Mouse (Mus musculus) midbrain, embryonic 13.5 days (tissue): ENCODE measurements around the gene Esyt1. TPM values are rescaled to one million over a fixed set of nuclear protein-coding genes. Genes with fewer than 3 reads are reported as not detected.
"Not testable (repeated sequence)": the region's sequence is repeated elsewhere in the genome, so short reads cannot be mapped to it uniquely, and the experiment has no call there.

Experiments
- ATAC-seq: fragments of 200-750 bp; cut with Nextera tagmentation; 2 replicates; pipeline ENCODE4 v1.8.0; 2017; ENCODE audit warnings: mild to moderate bottlenecking, moderate TSS enrichment, moderate library complexity
- H3K27ac ChIP-seq: fragments of 300-500 bp; sonication (generic); 2 replicates; pipeline ENCODE4 v1.5.1; 2015; ENCODE audit warnings: inconsistent platforms, mild to moderate bottlenecking, moderate library complexity
- H3K27me3 ChIP-seq: fragments of 300-500 bp; sonication (generic); 2 replicates; pipeline ENCODE4 v1.6.1; 2015; ENCODE audit warnings: mild to moderate bottlenecking, inconsistent platforms
- H3K36me3 ChIP-seq: fragments of 300-500 bp; sonication (generic); 2 replicates; pipeline ENCODE4 v1.6.1; 2015; ENCODE audit warnings: mild to moderate bottlenecking, inconsistent platforms
- H3K4me1 ChIP-seq: fragments of 300-500 bp; sonication (generic); replicated peaks from 2 replicates; pipeline ENCODE4 v1.6.1; 2015; ENCODE audit warnings: inconsistent platforms
- H3K4me2 ChIP-seq: fragments of 300-500 bp; sonication (generic); replicated peaks from 2 replicates; pipeline ENCODE4 v1.6.1; 2015; ENCODE audit warnings: moderate library complexity, mild to moderate bottlenecking, inconsistent platforms
- H3K4me3 ChIP-seq: fragments of 300-500 bp; sonication (generic); replicated peaks from 2 replicates; pipeline ENCODE4 v1.5.1; 2015; ENCODE audit warnings: mild to moderate bottlenecking, inconsistent platforms
- H3K9ac ChIP-seq: fragments of 300-500 bp; sonication (generic); replicated peaks from 2 replicates; pipeline ENCODE4 v1.6.1; 2015; ENCODE audit warnings: mild to moderate bottlenecking, inconsistent platforms
- H3K9me3 ChIP-seq: fragments of 300-500 bp; sonication (generic); 2 replicates; pipeline ENCODE4 v1.6.1; 2016; ENCODE audit warnings: mild to moderate bottlenecking, inconsistent platforms
- WGBS: fragments of 180-500 bp; shearing (Covaris S2); methylation state at CpG from one replicate; pipeline ENCODE4 v1.1.7; 2015; 5-methylcytosine and 5-hydroxymethylcytosine counted together
- polyA plus RNA-seq: library from polyadenylated mRNA; unstranded; fragments of >200 nt; fragmentation: Nextera tagmentation; extraction: Ambion mirVana; gene quantifications from 2 replicates; pipeline ENCODE4 v1.2.1, GENCODE M21; 2015

Esyt1 gene
- polyA plus RNA-seq, 1 experiment from 2014 or later, result 13.7 TPM

DNA sequence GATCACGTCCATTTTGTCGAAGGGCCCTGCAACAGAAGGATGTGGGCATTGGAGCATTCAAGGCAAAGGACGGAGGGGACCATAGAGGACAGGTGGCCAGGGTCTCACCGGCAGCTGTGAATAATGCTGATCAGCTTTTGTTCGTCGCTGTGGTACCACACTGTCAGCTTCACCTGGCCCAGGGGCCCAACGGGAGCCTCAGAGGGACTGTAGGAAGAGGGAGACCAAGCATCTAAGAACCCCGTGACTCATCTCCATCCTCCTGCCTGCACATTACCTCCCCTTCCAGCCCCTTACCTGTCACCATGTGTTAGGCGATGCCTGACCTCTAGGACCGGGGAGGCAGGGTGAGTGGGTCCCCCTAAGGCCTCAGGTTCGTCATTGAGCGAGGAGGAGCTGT lies 13.9 kb downstream of the Esyt1 start:
- Histone ChIP-seq H3K27me3 (peaks cover 13% of the 10 kb centered on the region), H3K4me2 (no peak overlapping the region), H3K9me3 (no peaks in the 10 kb centered on the region), H3K4me1 (no peaks in the 10 kb centered on the region), H3K27ac (no peak overlapping the region), H3K9ac (no peak overlapping the region), H3K36me3 (peaks cover 26% of the 10 kb centered on the region), H3K4me3 (no peak overlapping the region)
- ATAC-seq, result no peak
- 85% methylated on average over 12 of the region's 12 CpGs for WGBS

DNA sequence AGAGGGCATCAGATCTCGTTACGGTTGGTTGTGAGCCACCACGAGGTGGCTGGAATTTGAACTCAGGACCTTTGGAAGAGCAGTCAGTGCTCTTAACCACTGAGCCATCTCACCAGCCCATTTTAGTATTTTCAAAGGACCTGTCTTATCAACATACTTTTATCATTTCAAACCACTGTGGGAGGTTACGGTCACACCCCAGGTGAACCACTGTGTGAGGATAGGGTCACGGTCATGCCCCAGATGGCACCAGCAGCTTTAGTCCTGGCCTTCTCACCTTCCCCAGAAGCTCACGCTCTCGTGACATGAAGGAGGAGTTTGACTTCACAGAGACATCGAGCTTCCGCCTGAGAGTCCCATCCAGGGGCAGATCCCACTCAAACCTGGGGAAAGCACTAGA lies 14.5 kb downstream of the Esyt1 start:
- no peak for ATAC-seq
- 90% methylated on average over 9 of the region's 9 CpGs for WGBS
- H3K4me1 ChIP-seq, result no peaks in the 10 kb centered on the region

DNA sequence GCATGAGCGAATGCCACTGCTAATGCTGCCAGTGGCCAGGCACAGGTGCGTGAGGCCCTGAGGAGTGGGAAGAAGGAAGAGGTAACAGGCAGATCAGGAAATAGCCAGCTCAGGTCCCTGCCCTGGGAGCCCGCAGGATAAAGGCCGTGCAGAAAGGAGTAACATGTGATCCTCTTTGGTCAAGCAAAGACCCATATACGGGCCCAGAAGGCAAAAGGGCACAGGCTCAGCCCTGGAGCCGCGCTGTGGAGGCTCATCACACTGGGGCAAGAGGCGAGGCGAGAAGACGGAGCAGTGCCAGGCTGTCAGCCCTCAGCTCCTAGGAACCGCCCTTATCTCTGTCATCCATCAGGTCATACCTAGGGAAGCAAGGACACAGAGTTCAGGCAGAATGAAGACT lies 15.4 kb downstream of the Esyt1 start:
- WGBS, result 90% methylated on average over 11 of the region's 11 CpGs
- Histone ChIP-seq H3K27ac (no peak overlapping the region), H3K9me3 (no peaks in the 10 kb centered on the region), H3K4me3 (no peak overlapping the region), H3K9ac (no peak overlapping the region), H3K36me3 (peaks cover 26% of the 10 kb centered on the region), H3K4me1 (no peaks in the 10 kb centered on the region), H3K27me3 (no peaks in the 10 kb centered on the region; the same call in 1 of the 2 replicates), H3K4me2 (no peak overlapping the region)
- no peak for ATAC-seq

More for the DNA sequence above, 14.5 kb downstream of the Esyt1 start:
- no peak overlapping the region for H3K9ac ChIP-seq
- H3K27me3 ChIP-seq, result peaks cover 8% of the 10 kb centered on the region
- H3K9me3 ChIP-seq, result no peaks in the 10 kb centered on the region
- H3K4me3 ChIP-seq, result no peak overlapping the region
- no peak overlapping the region for H3K27ac ChIP-seq
- H3K4me2 ChIP-seq, result no peak overlapping the region
- H3K36me3 ChIP-seq, result peaks cover 26% of the 10 kb centered on the region

DNA sequence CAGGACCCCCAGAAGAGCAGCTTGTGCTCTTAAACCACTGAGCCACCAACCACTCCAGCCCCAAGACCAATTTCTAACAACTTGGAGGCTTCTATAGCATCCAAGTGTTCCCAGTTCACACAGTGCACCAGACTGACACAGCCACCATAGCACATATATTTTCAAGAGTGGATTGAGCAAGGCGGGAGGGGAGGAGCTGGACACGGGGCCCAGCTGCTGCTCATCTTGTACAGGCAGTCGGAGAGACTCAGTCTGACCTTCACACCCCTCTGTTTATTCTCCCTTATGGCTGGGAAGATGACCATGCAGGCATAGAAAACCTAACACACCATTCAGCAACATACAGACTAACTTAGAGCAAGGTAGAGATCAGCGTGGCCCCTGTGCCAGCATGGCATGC lies 15.8 kb downstream of the Esyt1 start:
- no peak for ATAC-seq
- H3K9ac ChIP-seq, result no peak overlapping the region
- H3K27me3 ChIP-seq, result no peaks in the 10 kb centered on the region
- H3K4me1 ChIP-seq, result no peaks in the 10 kb centered on the region
- whole genome bisulfite sequencing, result 88% methylated on average over 4 of the region's 4 CpGs
- peaks cover 26% of the 10 kb centered on the region for H3K36me3 ChIP-seq
- H3K27ac ChIP-seq, result no peak overlapping the region
- no peak overlapping the region for H3K4me3 ChIP-seq
- H3K4me2 ChIP-seq, result no peak overlapping the region
- no peaks in the 10 kb centered on the region for H3K9me3 ChIP-seq

DNA sequence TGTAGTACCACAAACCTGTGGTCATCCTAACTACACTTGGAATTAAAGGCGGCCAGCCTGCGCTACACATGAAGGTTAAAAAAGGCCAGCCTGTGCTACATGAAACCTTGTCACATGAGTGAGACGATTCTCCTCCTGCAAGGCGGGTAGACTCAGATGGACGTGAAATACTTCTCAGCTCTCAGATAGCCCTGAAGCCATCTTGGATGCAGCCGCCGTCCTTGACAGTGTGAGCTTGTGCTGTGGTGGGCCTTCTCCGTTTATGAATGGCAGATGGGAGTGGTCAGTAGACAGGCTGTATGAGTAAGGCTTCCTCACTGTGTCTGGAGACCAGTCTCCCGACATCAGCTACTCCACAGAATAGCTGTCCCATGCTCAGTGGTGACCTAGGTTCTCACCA lies 16.5 kb downstream of the Esyt1 start:
- no peaks in the 10 kb centered on the region for H3K4me1 ChIP-seq
- H3K9me3 ChIP-seq, result no peaks in the 10 kb centered on the region
- H3K4me3 ChIP-seq, result no peak overlapping the region
- ATAC-seq, result no peak
- H3K27ac ChIP-seq, result no peak overlapping the region
- H3K36me3 ChIP-seq, result peaks cover 26% of the 10 kb centered on the region
- H3K4me2 ChIP-seq, result no peak overlapping the region
- 89% methylated on average over 9 of the region's 9 CpGs for WGBS
- no peak overlapping the region for H3K9ac ChIP-seq
- no peaks in the 10 kb centered on the region for H3K27me3 ChIP-seq

DNA sequence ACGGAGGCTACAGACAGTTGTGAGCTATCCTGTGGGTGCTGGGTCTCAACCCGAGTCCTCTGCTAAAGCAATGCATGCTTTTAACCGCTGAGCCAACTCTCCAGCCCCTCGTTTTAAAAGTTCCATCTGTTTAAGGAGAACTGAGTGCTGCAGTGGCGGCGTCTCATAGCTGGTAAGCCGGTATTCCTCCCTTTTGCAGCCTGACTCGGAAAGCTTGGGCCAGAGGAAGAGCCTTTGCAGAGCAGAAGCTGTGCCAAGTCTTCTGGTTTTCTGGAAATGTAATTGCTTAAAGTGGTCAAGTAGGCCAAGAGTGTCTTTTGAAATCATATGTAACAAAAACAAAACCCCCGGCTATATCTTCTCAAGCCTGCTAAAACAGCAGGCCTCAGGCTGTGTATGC lies 17.4 kb downstream of the Esyt1 start:
- ATAC-seq, result no peak
- WGBS, result 84% methylated on average over 9 of the region's 9 CpGs

DNA sequence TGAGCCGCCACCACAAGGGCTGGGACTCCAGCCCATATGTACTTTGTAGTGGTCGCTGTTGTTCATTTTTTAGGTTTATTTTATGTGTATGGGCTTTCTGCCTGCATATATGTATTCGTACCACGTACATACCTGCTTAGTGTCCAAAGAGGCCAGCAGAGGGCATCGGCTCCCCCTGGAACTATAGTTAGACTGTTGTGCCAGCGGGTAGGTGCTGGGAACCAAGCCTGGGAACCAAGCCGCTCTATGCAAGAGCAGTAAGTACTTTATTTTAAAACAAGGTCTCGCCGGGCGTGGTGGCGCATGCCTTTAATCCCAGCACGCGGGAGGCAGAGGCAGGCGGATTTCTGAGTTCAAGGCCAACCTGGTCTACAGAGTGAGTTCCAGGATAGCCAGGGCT lies 19.7 kb downstream of the Esyt1 start:
- Histone ChIP-seq H3K4me1 (no peaks in the 10 kb centered on the region), H3K27me3 (no peaks in the 10 kb centered on the region), H3K9me3 (no peaks in the 10 kb centered on the region), H3K4me3 (no peak overlapping the region), H3K27ac (no peak overlapping the region), H3K9ac (no peak overlapping the region), H3K4me2 (no peak overlapping the region), H3K36me3 (peaks cover 11% of the 10 kb centered on the region; the same call in 1 of the 2 replicates)
- ATAC-seq, result no peak
- 93% methylated on average over 14 of the region's 14 CpGs for WGBS

More for the DNA sequence above, 17.4 kb downstream of the Esyt1 start:
- Histone ChIP-seq H3K36me3 (peaks cover 23% of the 10 kb centered on the region), H3K4me1 (no peaks in the 10 kb centered on the region), H3K9me3 (no peaks in the 10 kb centered on the region), H3K27me3 (no peaks in the 10 kb centered on the region), H3K9ac (no peak overlapping the region), H3K4me3 (no peak overlapping the region), H3K4me2 (no peak overlapping the region), H3K27ac (no peak overlapping the region)

DNA sequence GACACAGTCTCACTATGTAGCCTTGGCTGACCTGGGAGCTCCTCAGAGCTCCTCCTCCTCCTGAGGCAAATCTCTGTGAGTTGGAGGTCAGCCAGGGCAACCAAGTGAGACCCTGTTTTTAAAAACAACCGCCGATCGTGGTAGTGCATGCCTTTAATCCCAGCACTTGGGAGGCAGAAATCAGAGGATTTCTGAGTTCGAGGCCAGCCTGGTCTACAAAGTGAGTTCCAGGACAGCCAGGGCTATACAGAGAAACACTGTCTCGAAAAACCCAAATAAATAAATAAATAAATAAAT lies 20.4 kb downstream of the Esyt1 start:
- not testable (repeated sequence) for H3K27ac ChIP-seq, ATAC-seq, H3K27me3 ChIP-seq, H3K9ac ChIP-seq, H3K4me3 ChIP-seq, H3K4me2 ChIP-seq, H3K36me3 ChIP-seq, H3K9me3 ChIP-seq, H3K4me1 ChIP-seq
- 93% methylated on average over 5 of the region's 5 CpGs for WGBS

DNA sequence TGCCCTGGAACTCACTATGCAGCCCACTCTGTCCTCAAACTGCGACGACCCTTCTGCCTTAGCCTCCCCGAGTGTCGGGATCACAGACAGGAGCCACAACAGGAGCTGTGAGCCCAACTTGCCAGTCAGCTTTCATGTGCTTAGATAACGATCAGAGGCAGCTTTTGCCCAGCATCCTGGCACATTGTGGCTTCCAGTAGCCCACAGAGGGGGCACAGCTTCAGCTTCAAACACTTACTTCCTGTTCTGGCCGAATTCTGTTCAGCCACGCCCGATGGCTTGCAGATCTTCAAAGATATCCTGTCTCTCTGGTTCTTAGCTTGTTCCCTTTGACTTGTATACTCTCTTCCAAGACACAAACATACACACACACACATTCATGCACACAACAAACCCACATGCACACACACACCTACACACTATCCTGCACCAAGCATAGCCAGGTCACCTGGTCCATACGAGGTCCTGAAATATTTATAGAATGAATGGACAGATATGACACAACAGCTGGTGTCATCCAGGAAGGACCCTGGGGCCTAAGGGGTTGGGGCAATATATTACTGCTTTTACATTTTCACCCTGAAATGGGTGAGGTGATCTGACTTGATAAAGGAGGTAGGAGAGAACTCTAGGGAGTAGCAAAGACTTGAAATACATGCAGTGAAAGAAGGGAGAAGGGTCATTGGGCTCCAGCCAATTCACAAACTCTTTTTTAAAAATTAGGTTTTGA lies 20.9 kb downstream of the Esyt1 start:
- H3K36me3 ChIP-seq, result peaks cover 5% of the 10 kb centered on the region; the same call in 1 of the 2 replicates
- no peak overlapping the region for H3K4me3 ChIP-seq
- H3K9me3 ChIP-seq, result no peaks in the 10 kb centered on the region
- no peaks in the 10 kb centered on the region for H3K4me1 ChIP-seq
- H3K27ac ChIP-seq, result no peak overlapping the region
- WGBS, result 87% methylated on average over 9 of the region's 9 CpGs
- no peak overlapping the region for H3K4me2 ChIP-seq
- H3K27me3 ChIP-seq, result no peaks in the 10 kb centered on the region
- ATAC-seq, result no peak
- no peak overlapping the region for H3K9ac ChIP-seq

DNA sequence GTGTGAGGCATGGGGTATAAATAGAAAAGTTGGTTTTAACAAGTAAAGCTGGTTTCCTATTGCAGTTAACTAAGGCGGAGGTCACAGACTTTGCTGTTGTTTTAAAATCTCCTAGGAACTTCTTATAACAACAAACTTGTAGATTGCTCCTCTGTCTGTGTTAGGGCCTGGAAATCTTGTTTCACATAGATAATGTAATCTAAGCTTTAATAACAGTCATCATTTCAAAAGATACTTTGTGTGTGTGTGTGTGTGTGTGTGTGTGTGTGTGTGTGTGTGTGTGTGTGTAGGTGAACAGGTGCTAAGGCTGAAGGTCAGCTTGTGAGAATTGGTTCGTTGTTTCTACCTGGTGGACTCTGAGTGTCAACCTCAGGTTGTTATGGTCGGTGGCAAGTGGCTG lies 21.7 kb downstream of the Esyt1 start:
- no peak for ATAC-seq
- WGBS, result 87% methylated on average over 3 of the region's 3 CpGs
- H3K36me3 ChIP-seq, result no peaks in the 10 kb centered on the region; the same call in 1 of the 2 replicates
- H3K27ac ChIP-seq, result no peak overlapping the region
- no peaks in the 10 kb centered on the region for H3K27me3 ChIP-seq
- H3K9ac ChIP-seq, result no peak overlapping the region
- peaks cover 6% of the 10 kb centered on the region for H3K4me1 ChIP-seq
- no peak overlapping the region for H3K4me3 ChIP-seq
- no peak overlapping the region for H3K4me2 ChIP-seq
- H3K9me3 ChIP-seq, result no peaks in the 10 kb centered on the region

DNA sequence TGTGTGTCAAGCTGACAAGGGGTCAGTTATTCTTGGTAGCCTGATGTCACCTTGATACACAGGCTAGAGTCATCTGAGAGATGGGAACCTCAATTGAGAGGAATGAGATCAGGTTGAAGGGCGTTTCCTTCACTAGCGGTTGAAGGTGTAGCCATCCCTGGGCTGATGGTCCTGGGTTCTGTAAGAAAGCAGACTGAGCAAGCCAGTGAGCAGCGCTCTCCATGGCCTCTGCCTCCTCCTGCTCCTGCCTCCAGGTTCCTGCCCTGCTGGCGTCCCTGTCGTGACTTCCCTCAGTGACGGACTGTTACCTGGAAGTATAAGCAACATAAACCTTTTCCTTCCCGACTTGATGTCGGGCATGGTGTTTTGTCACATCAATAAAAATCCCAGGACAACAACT lies 22.1 kb downstream of the Esyt1 start:
- H3K36me3 ChIP-seq, result no peaks in the 10 kb centered on the region
- H3K9ac ChIP-seq, result no peak overlapping the region
- H3K4me1 ChIP-seq, result peaks cover 6% of the 10 kb centered on the region
- no peaks in the 10 kb centered on the region for H3K9me3 ChIP-seq
- no peak overlapping the region for H3K27ac ChIP-seq
- no peaks in the 10 kb centered on the region for H3K27me3 ChIP-seq
- H3K4me3 ChIP-seq, result no peak overlapping the region
- 80% methylated on average over 8 of the region's 8 CpGs for WGBS
- no peak overlapping the region for H3K4me2 ChIP-seq
- no peak for ATAC-seq

DNA sequence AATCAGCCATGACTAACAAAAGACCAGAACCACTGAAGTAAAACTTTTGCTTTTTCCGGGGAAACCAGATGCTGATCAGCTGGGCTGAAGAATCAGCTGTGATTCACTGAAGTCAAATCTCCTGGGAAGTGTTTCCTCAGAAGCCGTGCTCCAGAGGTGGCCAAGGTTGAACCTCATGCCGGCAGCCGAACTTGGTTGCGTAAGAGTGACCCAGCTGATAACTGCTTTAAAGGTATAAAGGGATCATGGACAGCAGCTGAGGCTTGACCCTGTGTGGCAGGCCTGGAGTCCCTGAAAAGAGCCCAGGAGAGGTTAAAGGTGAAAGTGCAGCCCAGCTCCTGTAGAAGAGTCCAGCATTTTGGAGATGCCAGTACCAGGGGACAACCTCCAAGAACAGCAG lies 23.3 kb downstream of the Esyt1 start:
- no peak overlapping the region for H3K27ac ChIP-seq
- no peak overlapping the region for H3K4me2 ChIP-seq
- WGBS, result 82% methylated on average over 5 of the region's 5 CpGs
- no peaks in the 10 kb centered on the region for H3K9me3 ChIP-seq
- ATAC-seq, result no peak
- no peaks in the 10 kb centered on the region for H3K27me3 ChIP-seq
- no peak overlapping the region for H3K9ac ChIP-seq
- H3K36me3 ChIP-seq, result no peaks in the 10 kb centered on the region
- peaks cover 16% of the 10 kb centered on the region for H3K4me1 ChIP-seq
- H3K4me3 ChIP-seq, result no peak overlapping the region

DNA sequence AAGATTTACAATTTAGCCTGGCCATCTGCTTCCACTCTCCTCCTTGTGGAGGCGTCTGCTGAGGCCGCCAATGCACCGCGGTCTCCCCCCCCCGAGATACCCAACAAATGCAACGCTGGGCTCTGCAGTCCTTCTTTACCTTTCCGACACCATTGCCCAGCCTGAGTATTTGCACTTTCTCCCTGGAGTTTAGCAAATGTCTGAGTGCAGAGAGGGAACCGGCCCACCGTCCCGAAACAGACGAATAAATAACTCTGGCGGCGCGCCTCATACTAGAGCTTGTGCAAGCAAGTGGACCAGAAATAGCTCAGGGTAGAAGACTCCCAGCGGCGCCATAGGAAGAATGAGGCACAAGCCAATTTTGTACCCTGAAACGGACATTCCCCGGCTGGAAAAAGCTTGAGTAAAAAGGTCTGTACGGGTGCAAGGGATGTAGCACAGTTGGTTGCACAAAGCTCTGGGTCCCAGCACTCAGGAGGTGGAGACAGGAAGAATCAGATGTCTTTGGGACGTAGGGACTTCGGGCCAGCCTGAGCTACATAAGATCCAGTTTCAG lies 26.5 kb downstream of the Esyt1 start:
- peak overlapping the region; percentile 71 for H3K4me3 ChIP-seq
- H3K9me3 ChIP-seq, result no peaks in the 10 kb centered on the region
- 1% methylated on average over 21 of the region's 21 CpGs for WGBS
- H3K36me3 ChIP-seq, result no peaks in the 10 kb centered on the region
- peak overlapping the region; percentile 74 for H3K4me2 ChIP-seq
- H3K27ac ChIP-seq, result peak overlapping the region; percentile 73
- H3K27me3 ChIP-seq, result peaks cover 10% of the 10 kb centered on the region; the same call in 1 of the 2 replicates
- H3K9ac ChIP-seq, result peak overlapping the region; percentile 67
- ATAC-seq, result peak; percentile 41
- H3K4me1 ChIP-seq, result peaks cover 35% of the 10 kb centered on the region
